Mouse (Mus musculus) frontal cortex, postnatal 36 days (tissue): ENCODE measurements at regions not wholly inside any gene's neighbourhood (a gene's known extent, or its start where the extent isn't known, plus 50 kb on each side); places are given as distances from the start of the nearest gene placed in this dataset.

Experiments used
- DNase-seq, 2 experiments: peaks; one replicate each; pipeline ENCODE4 v3.0.0; 2022; ENCODE audit warnings: low spot score in 2 of 2

- DNase-seq: no peak
Observed at GRCm38 (mm10) chr1:133474546-133474945, 50.4 kb upstream of the Sox13 start.
